Mouse (Mus musculus) lung, adult 2 months (tissue): ENCODE results near the gene Frem1.

ENCODE experiments used
- CTCF ChIP-seq: fragments of 200-500 bp; IDR thresholded peaks from 2 replicates; pipeline ENCODE4 v1.5.1; 2011; ENCODE audit warnings: mild to moderate bottlenecking, low read length, control low read depth; ENCODE audit not compliant: insufficient read depth
- POLR2A ChIP-seq: fragments of 200-500 bp; IDR thresholded peaks from 2 replicates; pipeline ENCODE4 v1.6.1; 2011; ENCODE audit warnings: low read depth, mild to moderate bottlenecking, control low read depth, low read length, borderline replicate concordance; ENCODE audit errors: extremely low read depth

- no peak for TF ChIP-seq CTCF
- TF ChIP-seq POLR2A: no peak
These were observed 180.0 kb downstream of the Frem1 start for GRCm38 (mm10) chr4:82872121-82872520.
